Mouse (Mus musculus) heart, embryonic 14.5 days (tissue): Measurements from ENCODE around the gene Sppl2a. TPM values are rescaled to one million over a fixed set of nuclear protein-coding genes. Genes with fewer than 3 reads are reported as not detected.

ENCODE experiments used
- ATAC-seq: fragments of 200-750 bp; cut with Nextera tagmentation; 2 replicates; pipeline ENCODE4 v1.8.0; 2017; ENCODE audit warnings: low read depth, moderate TSS enrichment; ENCODE audit not compliant: insufficient number of reproducible peaks, insufficient read depth, low FRiP score
- H3K27ac ChIP-seq, 2 experiments: fragments of 200-500 bp in 1 of 2; fragments of 300-500 bp in 1 of 2; sonication (generic) in 1 of 2; replicated peaks in 1 of 2; 2 replicates each; pipeline ENCODE4 v1.5.1; 2012 to 2014; ENCODE audit warnings: low read depth in 2 of 2, low read length in 2 of 2, control low read depth in 1 of 2, mild to moderate bottlenecking in 1 of 2, mixed read lengths in 1 of 2; ENCODE audit not compliant: control insufficient read depth in 1 of 2, insufficient read depth in 1 of 2
- H3K27me3 ChIP-seq: fragments of 300-500 bp; sonication (generic); 2 replicates; pipeline ENCODE4 v1.6.1; 2014; ENCODE audit warnings: mild to moderate bottlenecking, low read length, control low read depth; ENCODE audit not compliant: control insufficient read depth, insufficient read depth
- H3K36me3 ChIP-seq: fragments of 300-500 bp; sonication (generic); 2 replicates; pipeline ENCODE4 v1.6.1; 2014; ENCODE audit warnings: mild to moderate bottlenecking, control low read depth, low read length, mixed read lengths; ENCODE audit not compliant: control insufficient read depth, insufficient read depth
- H3K4me1 ChIP-seq, 2 experiments: fragments of 200-500 bp in 1 of 2; fragments of 300-500 bp in 1 of 2; sonication (generic) in 1 of 2; 2 replicates each; pipeline ENCODE4 v1.6.1; 2012 to 2014; ENCODE audit warnings: low read length in 2 of 2, control low read depth in 1 of 2, mixed read lengths in 1 of 2; ENCODE audit not compliant: control insufficient read depth in 2 of 2, insufficient read depth in 2 of 2
- H3K4me2 ChIP-seq: fragments of 300-500 bp; sonication (generic); 2 replicates; pipeline ENCODE4 v1.6.1; 2014; ENCODE audit warnings: mild to moderate bottlenecking, low read length
- H3K4me3 ChIP-seq, 2 experiments: fragments of 200-500 bp in 1 of 2; fragments of 300-500 bp in 1 of 2; sonication (generic) in 1 of 2; 2 replicates each; pipeline ENCODE4 v1.5.1; 2012 to 2014; ENCODE audit warnings: low read length in 2 of 2, mild to moderate bottlenecking in 2 of 2, control low read depth in 1 of 2, low read depth in 1 of 2, moderate library complexity in 1 of 2; ENCODE audit not compliant: control insufficient read depth in 1 of 2, insufficient read depth in 1 of 2
- H3K9ac ChIP-seq: fragments of 300-500 bp; sonication (generic); 2 replicates; pipeline ENCODE4 v1.6.1; 2014; ENCODE audit warnings: mild to moderate bottlenecking, low read length
- H3K9me3 ChIP-seq: fragments of 300-500 bp; sonication (generic); 2 replicates; pipeline ENCODE4 v1.6.1; 2016; ENCODE audit warnings: low read length, control low read depth; ENCODE audit not compliant: control insufficient read depth
- WGBS: fragments of 180-500 bp; shearing (Covaris S2); extraction: QIAGEN DNeasy Blood & Tissue Kit; methylation state at CpG from one replicate; pipeline ENCODE4 v1.1.7; 2014; 5-methylcytosine and 5-hydroxymethylcytosine counted together
- polyA plus RNA-seq: library from polyadenylated mRNA; unstranded; fragments of >200 nt; fragmentation: Nextera tagmentation; extraction: Ambion mirVana; gene quantifications from 2 replicates; pipeline ENCODE4 v1.2.1, GENCODE M21; 2014

The Sppl2a gene
- polyA plus RNA-seq, 1 experiment from 2014 or later: 49.5 TPM

DNA sequence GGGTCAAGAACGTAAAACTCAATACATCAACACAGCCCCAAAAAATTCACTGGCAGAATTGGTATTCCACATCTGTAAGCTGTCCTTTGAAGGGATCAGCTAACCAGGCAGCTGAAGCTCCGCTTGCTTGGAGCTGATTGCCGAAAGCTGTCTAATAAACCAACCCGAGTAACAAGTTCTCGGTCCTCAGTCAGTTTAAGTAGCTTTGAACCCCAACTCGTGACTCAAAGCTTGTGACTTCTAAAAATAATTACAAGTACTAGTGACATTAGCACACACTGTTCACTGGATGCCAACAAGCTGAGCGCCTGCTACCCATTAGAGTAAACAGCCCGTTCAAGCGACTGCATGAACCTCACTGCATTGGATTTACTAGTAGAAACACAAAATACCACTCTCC lies 35.5 kb downstream of the Sppl2a start:
- Histone ChIP-seq H3K4me3 (peak overlapping the region in 1 of 2 experiments; percentile 8; a peak in 1 of 4 replicates), H3K27ac (peak overlapping the region; percentile 86 to 89), H3K9me3 (no peaks in the 10 kb centered on the region), H3K4me2 (peak overlapping the region; percentile 44), H3K27me3 (no peaks in the 10 kb centered on the region), H3K4me1 (peaks cover 5 to 18% of the 10 kb centered on the region in 2 experiments), H3K36me3 (peaks cover 23% of the 10 kb centered on the region; the same call in 1 of the 2 replicates), H3K9ac (peak overlapping the region; percentile 41; the same call in 1 of the 2 replicates)
- WGBS: 41% methylated on average over 9 of the region's 9 CpGs
- no peak; the same call in 1 of the 2 replicates for ATAC-seq

DNA sequence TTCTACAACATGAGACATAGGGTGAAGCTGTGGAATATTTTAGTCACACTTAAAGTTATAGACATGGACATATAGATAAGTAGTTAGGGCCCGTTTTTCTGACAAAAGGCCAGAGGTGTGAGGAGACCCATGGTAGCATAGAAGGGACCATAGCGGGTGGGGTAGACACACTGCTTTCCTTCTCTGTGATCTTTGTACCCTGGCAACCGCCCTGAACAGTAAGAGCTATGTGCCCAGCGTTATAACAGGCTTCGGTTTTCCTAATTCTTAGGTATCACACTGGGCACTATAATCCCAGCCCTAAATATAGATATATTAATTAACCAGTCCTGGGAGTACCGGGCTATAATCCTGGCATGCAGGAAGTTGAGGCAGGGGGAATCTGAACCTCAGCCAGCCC lies 36.1 kb downstream of the Sppl2a start:
- Histone ChIP-seq H3K36me3 (peaks cover 23% of the 10 kb centered on the region; the same call in 1 of the 2 replicates), H3K27me3 (no peaks in the 10 kb centered on the region), H3K4me1 (peaks cover 5 to 18% of the 10 kb centered on the region in 2 experiments), H3K4me3 (peak overlapping the region in 1 of 2 experiments; percentile 8; a peak in 1 of 4 replicates), H3K27ac (peak overlapping the region; percentile 86 to 89), H3K9me3 (no peaks in the 10 kb centered on the region), H3K9ac (peak overlapping the region; percentile 23; the same call in 1 of the 2 replicates), H3K4me2 (peak overlapping the region; percentile 44)
- WGBS: 63% methylated on average over 6 of the region's 6 CpGs
- no peak for ATAC-seq

GRCm38 (mm10) chr2:126894245-126894644 lies 38.8 kb downstream of the Sppl2a start:
- Histone ChIP-seq H3K4me2 (no peak overlapping the region), H3K36me3 (peaks cover 11% of the 10 kb centered on the region; the same call in 1 of the 2 replicates), H3K9me3 (no peaks in the 10 kb centered on the region), H3K4me1 (peaks cover 5 to 18% of the 10 kb centered on the region in 2 experiments), H3K27me3 (no peaks in the 10 kb centered on the region), H3K4me3 (no peak overlapping the region), H3K9ac (no peak overlapping the region), H3K27ac (0 out of 4 replicates have a peak overlapping the region, but pooled peaks of 1 of the 2 experiments have one; percentile 37)
- ATAC-seq: no peak
- 95% methylated on average over 3 of the region's 3 CpGs for WGBS

GRCm38 (mm10) chr2:126892316-126892715 lies 40.7 kb downstream of the Sppl2a start:
- peaks cover 2 to 10% of the 10 kb centered on the region in 2 experiments for H3K4me1 ChIP-seq
- 65% methylated on average over 7 of the region's 7 CpGs for WGBS
- no peaks in the 10 kb centered on the region for H3K9me3 ChIP-seq
- H3K4me3 ChIP-seq: no peak overlapping the region
- ATAC-seq: no peak
- H3K9ac ChIP-seq: no peak overlapping the region
- no peaks in the 10 kb centered on the region for H3K27me3 ChIP-seq
- H3K27ac ChIP-seq: peak overlapping the region in 1 of 2 experiments; percentile 20; a peak in 1 of 4 replicates
- no peak overlapping the region for H3K4me2 ChIP-seq
- H3K36me3 ChIP-seq: peaks cover 11% of the 10 kb centered on the region; the same call in 1 of the 2 replicates

GRCm38 (mm10) chr2:126891743-126892142 lies 41.3 kb downstream of the Sppl2a start:
- no peak for ATAC-seq
- Histone ChIP-seq H3K4me1 (peaks cover 0 to 5% of the 10 kb centered on the region in 2 experiments; a peak in 1 of 4 replicates), H3K9ac (no peak overlapping the region), H3K9me3 (no peaks in the 10 kb centered on the region), H3K4me2 (no peak overlapping the region), H3K27ac (no peak overlapping the region), H3K4me3 (no peak overlapping the region), H3K27me3 (no peaks in the 10 kb centered on the region), H3K36me3 (peaks cover 11% of the 10 kb centered on the region; the same call in 1 of the 2 replicates)

DNA sequence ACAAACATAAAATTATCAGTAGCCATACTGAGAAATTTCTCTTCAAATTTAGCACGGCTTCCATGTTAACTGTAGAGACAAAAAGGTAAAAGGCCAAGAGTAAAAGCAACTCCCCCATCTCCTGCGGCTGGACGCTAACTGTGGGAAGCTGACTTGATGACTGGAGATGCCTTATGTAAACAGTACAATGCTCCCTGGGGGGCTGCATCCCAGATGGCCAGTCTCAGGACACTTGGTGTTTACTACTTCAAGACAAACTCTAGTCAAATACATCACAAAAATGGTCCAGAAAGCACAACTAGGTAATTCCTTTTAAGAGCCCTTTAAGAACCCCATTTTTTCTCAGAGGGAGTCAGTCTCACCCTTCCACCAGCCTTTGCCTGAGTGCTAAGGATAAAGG lies 45.9 kb downstream of the Sppl2a start:
- 0 out of 4 replicates have a peak overlapping the region, but pooled peaks of 1 of the 2 experiments have one; percentile 67 for H3K27ac ChIP-seq
- 58% methylated on average over 3 of the region's 3 CpGs for WGBS

DNA sequence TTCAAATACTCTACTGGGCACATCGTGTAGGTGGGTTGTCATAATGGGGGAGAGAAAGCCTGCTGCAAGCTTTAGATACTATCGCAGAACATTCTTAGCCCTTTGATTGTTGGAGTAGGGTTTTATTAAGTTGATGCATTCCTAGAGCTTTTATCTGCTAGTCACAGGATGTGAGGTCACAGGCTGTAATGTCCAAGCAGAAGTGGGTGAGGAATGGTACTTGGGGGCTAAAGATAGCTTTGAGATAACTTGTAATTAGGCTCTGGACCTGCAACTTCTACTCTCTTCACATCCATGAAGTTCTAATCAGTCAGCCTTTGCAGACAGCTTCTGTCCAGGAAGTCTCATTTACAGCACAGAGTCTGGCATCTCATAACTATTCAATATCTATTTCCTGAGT lies 47.2 kb downstream of the Sppl2a start:
- Histone ChIP-seq H3K4me3 (no peak overlapping the region), H3K27me3 (no peaks in the 10 kb centered on the region), H3K4me1 (peaks cover 2 to 13% of the 10 kb centered on the region in 2 experiments), H3K27ac (peak overlapping the region; percentile 67 to 68; a peak in 3 of 4 replicates), H3K9ac (no peak overlapping the region), H3K9me3 (no peaks in the 10 kb centered on the region), H3K36me3 (no peaks in the 10 kb centered on the region), H3K4me2 (peak overlapping the region; percentile 16; the same call in 1 of the 2 replicates)
- 3% methylated on average over 2 of the region's 2 CpGs for WGBS
- ATAC-seq: no peak

More for the DNA sequence above, 45.9 kb downstream of the Sppl2a start:
- Histone ChIP-seq H3K27me3 (no peaks in the 10 kb centered on the region), H3K36me3 (no peaks in the 10 kb centered on the region), H3K9ac (no peak overlapping the region), H3K4me1 (peaks cover 2 to 13% of the 10 kb centered on the region in 2 experiments; a peak in 3 of 4 replicates), H3K9me3 (no peaks in the 10 kb centered on the region), H3K4me2 (no peak overlapping the region), H3K4me3 (no peak overlapping the region)
- no peak for ATAC-seq
